Mouse (Mus musculus) MEL (cell line): ENCODE data around the gene Rnf220. TPM values are rescaled to one million over a fixed set of nuclear protein-coding genes. Genes with fewer than 3 reads are reported as not detected.

ENCODE experiments used
- DNase-seq: peaks from one replicate; pipeline ENCODE4 v3.0.0; 2011; ENCODE audit warnings: low read depth, low spot score
- H3K27ac ChIP-seq: 2 replicates; pipeline ENCODE4 v1.5.1; 2012; ENCODE audit warnings: low read depth, mild to moderate bottlenecking, control low read depth, low read length, moderate library complexity; ENCODE audit not compliant: control insufficient read depth
- H3K27me3 ChIP-seq, 2 experiments: fragments of 150-350 bp in 1 of 2; sonication (generic) in 1 of 2; 2 replicates each; pipeline ENCODE4 v1.6.1; 2012; ENCODE audit warnings: low read length in 2 of 2, mild to moderate bottlenecking in 2 of 2, improper control_type of control experiment in 1 of 2, moderate library complexity in 1 of 2; ENCODE audit not compliant: insufficient read depth in 2 of 2, control insufficient read depth in 1 of 2
- H3K36me3 ChIP-seq, 2 experiments: 2 replicates each; pipeline ENCODE4 v1.6.1; 2012 to 2014; ENCODE audit warnings: low read length in 2 of 2, improper control_type of control experiment in 1 of 2, inconsistent platforms in 1 of 2, mild to moderate bottlenecking in 1 of 2; ENCODE audit not compliant: insufficient read depth in 2 of 2, control insufficient read depth in 1 of 2
- H3K4me1 ChIP-seq, 2 experiments: fragments of 150-350 bp in 1 of 2; sonication (generic) in 1 of 2; 2 replicates each; pipeline ENCODE4 v1.6.1; 2012; ENCODE audit warnings: low read length in 2 of 2, improper control_type of control experiment in 1 of 2, mild to moderate bottlenecking in 1 of 2; ENCODE audit not compliant: insufficient read depth in 2 of 2, control insufficient read depth in 1 of 2
- H3K4me3 ChIP-seq, 2 experiments: fragments of 150-350 bp in 1 of 2; sonication (generic) in 1 of 2; 2 replicates each; pipeline ENCODE4 v1.5.1; 2012; ENCODE audit warnings: low read depth in 2 of 2, low read length in 2 of 2, mild to moderate bottlenecking in 2 of 2, moderate library complexity in 2 of 2, control low read depth in 1 of 2, improper control_type of control experiment in 1 of 2; ENCODE audit not compliant: control insufficient read depth in 1 of 2, insufficient read depth in 1 of 2
- H3K79me2 ChIP-seq: 2 replicates; pipeline ENCODE4 v1.6.1; 2012; ENCODE audit warnings: mild to moderate bottlenecking, low read length, moderate library complexity; ENCODE audit not compliant: control insufficient read depth, poor library complexity, insufficient read depth
- H3K9ac ChIP-seq: 2 replicates; pipeline ENCODE4 v1.6.1; 2012; ENCODE audit warnings: low read depth, mild to moderate bottlenecking, control low read depth, low read length, moderate library complexity; ENCODE audit not compliant: control insufficient read depth, poor library complexity, severe bottlenecking
- H3K9me3 ChIP-seq: fragments of 150-350 bp; sonication (generic); replicated peaks from 2 replicates; pipeline ENCODE4 v1.6.1; 2012; ENCODE audit warnings: mild to moderate bottlenecking, low read length, improper control_type of control experiment, moderate library complexity; ENCODE audit not compliant: insufficient read depth
- BHLHE40 ChIP-seq: IDR thresholded peaks from 2 replicates; pipeline ENCODE4 v1.6.1; 2012; ENCODE audit warnings: low read depth, mild to moderate bottlenecking, inconsistent platforms, low read length, improper control_type of control experiment, borderline replicate concordance
- ELF1 ChIP-seq: IDR thresholded peaks from 2 replicates; pipeline ENCODE4 v1.6.1; 2014; ENCODE audit warnings: low read depth, mild to moderate bottlenecking, inconsistent platforms, low read length, improper control_type of control experiment, moderate library complexity
- ETS1 ChIP-seq: IDR thresholded peaks from 2 replicates; pipeline ENCODE4 v1.6.1; 2012; ENCODE audit warnings: low read depth, mild to moderate bottlenecking, inconsistent platforms, low read length, improper control_type of control experiment, moderate library complexity
- GABPA ChIP-seq: IDR thresholded peaks from 2 replicates; pipeline ENCODE4 v1.6.1; 2012; ENCODE audit warnings: low read depth, mild to moderate bottlenecking, inconsistent platforms, low read length, improper control_type of control experiment, moderate library complexity
- HCFC1 ChIP-seq: IDR thresholded peaks from 2 replicates; pipeline ENCODE4 v1.6.1; 2012; ENCODE audit warnings: low read depth, mild to moderate bottlenecking, inconsistent platforms, low read length, improper control_type of control experiment, moderate library complexity
- JUND ChIP-seq: IDR thresholded peaks from 2 replicates; pipeline ENCODE4 v1.6.1; 2011; ENCODE audit warnings: low read depth, mild to moderate bottlenecking, improper control_type of control experiment, low read length
- KAT2A ChIP-seq: conservative IDR thresholded peaks from 2 replicates; pipeline ENCODE4 v1.6.1; 2012; ENCODE audit warnings: low read depth, low read length, improper control_type of control experiment, inconsistent platforms
- MAFK ChIP-seq: IDR thresholded peaks from 2 replicates; pipeline ENCODE4 v1.6.1; 2011; ENCODE audit warnings: low read depth, mild to moderate bottlenecking, low read length, improper control_type of control experiment, borderline replicate concordance
- MAX ChIP-seq: IDR thresholded peaks from 2 replicates; pipeline ENCODE4 v1.6.1; 2011; ENCODE audit warnings: low read length, improper control_type of control experiment
- MEF2A ChIP-seq: IDR thresholded peaks from 2 replicates; pipeline ENCODE4 v1.6.1; 2014; ENCODE audit warnings: low read depth, mild to moderate bottlenecking, inconsistent platforms, low read length, improper control_type of control experiment; ENCODE audit not compliant: poor library complexity, insufficient replicate concordance, severe bottlenecking; ENCODE audit errors: extremely low read depth
- MXI1 ChIP-seq: IDR thresholded peaks from 2 replicates; pipeline ENCODE4 v1.6.1; 2011; ENCODE audit warnings: mild to moderate bottlenecking, low read depth, low read length, improper control_type of control experiment
- NELFE ChIP-seq: IDR thresholded peaks from 2 replicates; pipeline ENCODE4 v1.6.1; 2011; ENCODE audit warnings: low read depth, low read length, improper control_type of control experiment
- RAD21 ChIP-seq: IDR thresholded peaks from 2 replicates; pipeline ENCODE4 v1.6.1; 2011; ENCODE audit warnings: mild to moderate bottlenecking, low read depth, low read length, improper control_type of control experiment
- RCOR1 ChIP-seq: IDR thresholded peaks from 2 replicates; pipeline ENCODE4 v1.6.1; 2012; ENCODE audit warnings: low read depth, mild to moderate bottlenecking, inconsistent platforms, low read length, improper control_type of control experiment
- SIN3A ChIP-seq: IDR thresholded peaks from 2 replicates; pipeline ENCODE4 v1.6.1; 2012; ENCODE audit warnings: low read length, improper control_type of control experiment, inconsistent platforms
- TAL1 ChIP-seq: IDR thresholded peaks from 2 replicates; pipeline ENCODE4 v1.6.1; 2012; ENCODE audit warnings: mild to moderate bottlenecking, inconsistent platforms, low read length, moderate library complexity, mixed read lengths
- TBP ChIP-seq: IDR thresholded peaks from 2 replicates; pipeline ENCODE4 v1.8.0; 2011; ENCODE audit warnings: low read depth, low read length, improper control_type of control experiment
- ZC3H11A ChIP-seq: IDR thresholded peaks from 2 replicates; pipeline ENCODE4 v1.6.1; 2012; ENCODE audit warnings: low read depth, mild to moderate bottlenecking, inconsistent platforms, low read length, improper control_type of control experiment
- ZMIZ1 ChIP-seq: IDR thresholded peaks from 2 replicates; pipeline ENCODE4 v1.6.1; 2012; ENCODE audit warnings: low read depth, mild to moderate bottlenecking, inconsistent platforms, low read length, improper control_type of control experiment, moderate library complexity
- ZNF384 ChIP-seq: IDR thresholded peaks from 2 replicates; pipeline ENCODE4 v1.6.1; 2012; ENCODE audit warnings: low read depth, mild to moderate bottlenecking, inconsistent platforms, low read length, improper control_type of control experiment
- polyA plus RNA-seq, 2 experiments: library from polyadenylated mRNA; stranded (reverse) in 1 of 2; unstranded in 1 of 2; fragments of >175 nt in 1 of 2; fragments of >200 nt in 1 of 2; gene quantifications; 2 replicates each; pipeline versions ENCODE4 v1.2.1 to v1.2.4; 2012; ENCODE audit warnings: low replicate concordance in 2 of 2, low read depth in 1 of 2; ENCODE audit not compliant: insufficient read length in 2 of 2, insufficient read depth in 1 of 2, missing spikeins in 1 of 2
- total RNA-seq: library from RNA; depleted of rRNA; stranded (reverse); fragments of 300-350 nt; gene quantifications from 2 replicates; pipeline ENCODE4 v1.2.3, GENCODE M21; 2012

Gene Rnf220
- total and polyA plus RNA-seq, 3 experiments, result 121 to 201 TPM; not detected in 1

DNA sequence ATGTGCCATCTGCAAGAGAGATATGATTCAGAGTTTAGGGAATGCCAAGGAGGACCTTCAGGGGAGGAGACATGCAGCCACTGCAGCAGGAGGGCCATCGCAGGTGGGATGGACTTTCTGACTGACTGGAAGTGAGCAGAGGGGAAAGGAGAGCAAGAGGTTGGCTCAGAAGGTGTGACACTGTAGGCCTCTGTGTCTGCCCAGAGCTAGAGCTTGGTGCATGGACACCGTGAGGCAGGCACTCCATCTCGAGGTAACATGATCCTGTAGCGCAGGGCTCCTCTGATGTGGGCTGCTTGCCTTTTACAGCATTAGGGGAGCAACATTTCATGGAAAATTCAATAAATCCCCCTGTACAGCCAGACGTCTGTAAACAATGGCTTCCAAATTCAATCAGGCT lies 126.5 kb downstream of the Rnf220 start:
- Histone ChIP-seq H3K4me3 (no peak overlapping the region), H3K9me3 (no peaks in the 10 kb centered on the region), H3K27me3 (no peaks in the 10 kb centered on the region), H3K9ac (no peak overlapping the region), H3K27ac (no peak overlapping the region), H3K36me3 (no peaks in the 10 kb centered on the region), H3K4me1 (peaks cover 0 to 11% of the 10 kb centered on the region in 2 experiments; a peak in 2 of 4 replicates), H3K79me2 (no peaks in the 10 kb centered on the region)
- TF ChIP-seq TBP, result no peak
- TF ChIP-seq KAT2A, result no peak
- no peak for TF ChIP-seq HCFC1
- TF ChIP-seq MAFK, result no peak
- TF ChIP-seq BHLHE40, result no peak
- TF ChIP-seq JUND, result no peak
- TF ChIP-seq ETS1, result no peak
- no peak for TF ChIP-seq GABPA
- TF ChIP-seq MAX, result no peak
- TF ChIP-seq MEF2A, result no peak
- no peak for TF ChIP-seq MXI1
- TF ChIP-seq NELFE, result no peak
- no peak for TF ChIP-seq SIN3A
- TF ChIP-seq ZC3H11A, result no peak
- no peak for DNase-seq

DNA sequence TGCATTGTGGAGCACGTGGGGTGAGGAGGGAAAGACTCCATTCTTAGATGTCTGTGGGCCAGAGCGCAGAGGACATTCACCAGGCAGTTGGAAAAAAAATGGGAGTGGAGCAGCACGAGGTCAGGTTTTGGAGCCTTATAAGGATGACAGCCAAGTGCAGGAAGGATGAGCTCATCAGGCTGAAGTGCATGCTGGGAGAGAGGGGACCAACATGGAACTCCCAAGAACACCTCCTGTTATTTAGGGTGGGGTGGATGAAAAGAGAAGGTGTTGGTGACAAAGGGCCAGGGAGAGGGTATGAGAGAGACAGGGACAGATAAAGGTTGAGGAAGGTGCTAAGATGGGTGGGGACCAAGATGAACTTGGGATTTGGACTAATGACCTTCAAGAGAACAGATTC lies 127.3 kb downstream of the Rnf220 start:
- TF ChIP-seq SIN3A (no peak), RAD21 (no peak), TAL1 (no peak), ZMIZ1 (no peak), ETS1 (no peak), ZNF384 (no peak), MEF2A (no peak), MXI1 (no peak), RCOR1 (no peak), BHLHE40 (no peak), ELF1 (no peak)
- H3K79me2 ChIP-seq, result no peaks in the 10 kb centered on the region

More for the DNA sequence above, 127.3 kb downstream of the Rnf220 start:
- no peak for DNase-seq
- Histone ChIP-seq H3K36me3 (no peaks in the 10 kb centered on the region), H3K27ac (no peak overlapping the region), H3K27me3 (no peaks in the 10 kb centered on the region), H3K9ac (no peak overlapping the region), H3K4me3 (no peak overlapping the region), H3K9me3 (no peaks in the 10 kb centered on the region), H3K4me1 (peaks cover 0 to 5% of the 10 kb centered on the region in 2 experiments; a peak in 2 of 4 replicates)
